Mouse (Mus musculus): ENCODE data around the gene Olfml1. TPM values are rescaled to one million over a fixed set of nuclear protein-coding genes. Genes with fewer than 3 reads are reported as not detected.

The Olfml1 gene
- polyA plus RNA-seq, 1 experiment from 2014 or later, result 3.1 TPM

DNA sequence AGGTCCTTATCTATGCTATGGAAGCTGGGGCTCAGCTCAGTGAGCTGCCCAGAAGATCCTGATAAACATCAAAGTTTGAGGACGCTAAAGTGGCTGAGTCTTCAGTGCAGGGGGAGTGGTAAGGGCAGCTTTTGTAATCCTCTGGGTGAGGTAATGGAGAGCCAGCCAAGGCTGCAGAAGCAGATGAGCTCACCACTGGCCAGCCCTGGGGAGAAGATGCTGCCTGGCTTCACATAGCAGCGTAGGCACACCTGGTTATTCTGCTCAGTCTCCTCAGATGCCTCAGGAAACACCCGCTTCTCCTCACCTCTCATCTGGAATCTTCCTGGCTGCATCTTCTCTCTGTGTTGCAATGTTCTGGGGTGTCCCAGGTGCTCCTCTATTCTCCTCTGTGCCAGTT is 57.2 kb downstream of the Olfml1 start:
- WGBS, result 70% methylated on average over 3 of the region's 3 CpGs
- Histone ChIP-seq H3K4me3 (replicated peaks) (no peak overlapping the region), H3K9me3 (replicated peaks) (no peaks in the 10 kb centered on the region), H3K27me3 (replicated peaks) (no peaks in the 10 kb centered on the region), H3K27ac (replicated peaks) (no peak overlapping the region), H3K4me2 (no peak overlapping the region), H3K36me3 (no peaks in the 10 kb centered on the region), H3K9ac (replicated peaks) (no peak overlapping the region), H3K4me1 (no peaks in the 10 kb centered on the region)
- no peak for ATAC-seq (ENCODE audit: low FRiP score)

DNA sequence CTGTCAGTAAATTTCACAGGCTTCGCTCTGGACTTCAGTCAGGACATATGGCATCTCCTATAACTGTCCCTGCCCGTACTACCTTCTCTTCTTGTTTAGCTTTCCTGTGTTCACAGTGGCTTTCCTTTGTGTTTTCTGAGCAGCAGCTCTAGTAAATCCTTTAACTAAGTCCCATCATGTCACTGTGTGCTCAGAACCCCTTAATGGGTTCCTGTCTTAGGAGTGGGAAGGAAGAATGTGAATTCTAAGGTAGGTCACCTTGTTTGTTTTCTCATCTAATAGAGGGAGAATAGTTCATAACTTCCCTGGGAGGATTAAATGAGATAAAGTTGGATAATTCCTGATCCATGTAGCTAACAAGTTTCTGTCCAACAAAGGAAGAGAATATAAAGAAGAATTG is 57.8 kb downstream of the Olfml1 start, which contains the start of gene 5330417H12Rik:
Gene 5330417H12Rik (minus strand): TSS at position 101 of the 400 bp plus-strand sequence.
- 81% methylated on average over 2 of the region's 2 CpGs for WGBS
- no peak for ATAC-seq (ENCODE audit: low FRiP score)
- Histone ChIP-seq H3K27me3 (replicated peaks) (no peaks in the 10 kb centered on the region), H3K4me1 (no peaks in the 10 kb centered on the region), H3K4me2 (no peak within 1 kb of the TSS), H3K27ac (replicated peaks) (no peak within 1 kb of the TSS), H3K36me3 (no peaks in the 10 kb centered on the region), H3K9ac (replicated peaks) (no peak within 1 kb of the TSS), H3K4me3 (replicated peaks) (no peak within 1 kb of the TSS), H3K9me3 (replicated peaks) (no peaks in the 10 kb centered on the region)

DNA sequence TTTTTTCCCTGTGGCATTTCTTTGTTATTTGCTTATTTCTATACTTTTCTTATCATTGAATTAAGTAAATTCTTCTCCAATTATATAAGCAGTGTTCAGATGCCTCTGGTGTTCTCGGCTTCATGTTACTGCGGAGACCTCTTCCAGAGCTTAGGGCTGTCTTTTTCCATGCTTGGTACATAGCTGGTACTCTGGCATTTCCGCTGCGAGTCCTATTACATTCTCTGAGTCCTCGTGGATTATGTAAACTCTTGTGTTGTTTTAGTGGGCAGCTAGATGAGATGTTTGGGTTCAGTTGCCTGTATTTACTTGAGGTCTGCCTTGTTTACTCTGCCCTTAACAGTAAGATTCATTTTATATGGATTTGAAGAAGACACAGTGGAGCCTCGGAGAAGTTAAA is 58.5 kb downstream of the Olfml1 start:
- Histone ChIP-seq H3K36me3 (no peaks in the 10 kb centered on the region), H3K27ac (replicated peaks) (no peak overlapping the region), H3K27me3 (replicated peaks) (no peaks in the 10 kb centered on the region), H3K4me2 (no peak overlapping the region), H3K4me3 (replicated peaks) (no peak overlapping the region), H3K4me1 (no peaks in the 10 kb centered on the region), H3K9me3 (replicated peaks) (no peaks in the 10 kb centered on the region), H3K9ac (replicated peaks) (no peak overlapping the region)
- 88% methylated on average over 6 of the region's 6 CpGs for WGBS
- ATAC-seq (ENCODE audit: low FRiP score), result no peak

DNA sequence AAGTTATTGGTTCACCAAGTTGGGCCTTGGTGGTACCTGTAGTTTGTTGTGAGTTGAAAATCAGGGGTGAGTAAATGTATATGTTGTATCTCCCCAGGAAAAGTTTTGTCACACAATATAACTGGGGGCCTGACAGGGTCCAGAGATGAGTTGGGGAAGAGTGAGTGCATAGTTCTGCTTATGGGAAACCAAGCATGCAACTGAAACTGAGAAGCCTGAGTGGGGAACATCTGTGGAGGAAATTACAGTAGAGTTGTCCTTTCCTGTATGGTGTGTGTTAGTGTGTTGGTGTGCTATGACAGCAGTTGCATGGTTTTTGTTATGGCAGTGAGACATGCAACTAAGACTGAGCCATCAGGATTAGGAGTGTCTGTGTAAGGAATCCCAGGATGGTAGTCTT is 61.1 kb downstream of the Olfml1 start:
- Histone ChIP-seq H3K27me3 (replicated peaks) (no peaks in the 10 kb centered on the region), H3K4me3 (replicated peaks) (no peak overlapping the region), H3K27ac (replicated peaks) (no peak overlapping the region), H3K9me3 (replicated peaks) (no peaks in the 10 kb centered on the region), H3K9ac (replicated peaks) (no peak overlapping the region), H3K4me1 (no peaks in the 10 kb centered on the region), H3K4me2 (no peak overlapping the region), H3K36me3 (no peaks in the 10 kb centered on the region)
- no peak for ATAC-seq (ENCODE audit: low FRiP score)

DNA sequence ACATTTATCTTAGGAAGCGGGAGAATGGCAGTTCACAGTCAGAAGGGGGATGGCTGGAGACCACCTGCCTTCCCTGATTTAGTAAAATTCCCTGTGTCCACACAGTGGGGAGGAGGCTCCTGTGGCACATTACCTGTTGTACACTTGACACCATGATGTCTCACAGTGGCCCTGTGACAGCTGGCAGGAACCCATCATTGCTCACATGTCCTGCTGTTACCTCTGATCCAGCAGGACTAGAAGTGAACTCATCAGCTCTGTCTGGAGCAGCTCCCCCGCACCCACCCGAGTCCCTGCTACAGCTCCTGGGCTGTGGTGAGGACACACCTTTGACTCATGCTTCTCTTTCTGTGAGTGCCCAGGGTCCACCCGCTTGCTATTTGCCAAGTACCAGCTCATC is 66.0 kb downstream of the Olfml1 start:
- WGBS, result 97% methylated on average over 4 of the region's 4 CpGs
- Histone ChIP-seq H3K4me2 (no peak overlapping the region), H3K4me1 (no peaks in the 10 kb centered on the region), H3K9ac (replicated peaks) (no peak overlapping the region), H3K36me3 (no peaks in the 10 kb centered on the region), H3K9me3 (replicated peaks) (no peaks in the 10 kb centered on the region), H3K4me3 (replicated peaks) (no peak overlapping the region), H3K27ac (replicated peaks) (no peak overlapping the region), H3K27me3 (replicated peaks) (no peaks in the 10 kb centered on the region)
- ATAC-seq (ENCODE audit: low FRiP score), result no peak

DNA sequence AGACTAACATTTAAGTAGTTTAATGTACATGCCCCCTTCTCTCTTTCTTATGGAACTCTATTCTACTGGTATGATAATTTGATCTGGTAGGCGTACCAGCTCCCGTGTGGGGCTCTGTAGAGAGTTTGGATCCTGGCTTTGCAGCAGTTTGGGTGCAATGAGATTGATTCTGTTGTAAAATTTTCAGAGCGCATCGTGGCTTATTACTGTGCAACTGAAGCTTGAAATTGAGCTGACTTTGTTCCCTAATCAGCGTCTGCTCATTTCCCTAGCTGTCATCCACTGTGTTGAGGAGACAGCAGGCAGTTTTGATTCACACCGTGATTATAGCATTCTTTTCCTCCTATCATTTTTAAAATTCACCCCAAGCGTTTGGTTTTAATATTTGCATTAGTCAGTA is 70.2 kb downstream of the Olfml1 start:
- no peaks in the 10 kb centered on the region for H3K27me3 ChIP-seq (replicated peaks)
- no peak overlapping the region for H3K9ac ChIP-seq (replicated peaks)
- no peak overlapping the region for H3K4me3 ChIP-seq (replicated peaks)
- no peaks in the 10 kb centered on the region for H3K4me1 ChIP-seq
- H3K36me3 ChIP-seq, result no peaks in the 10 kb centered on the region
- 68% methylated on average over 7 of the region's 7 CpGs for WGBS
- peak; percentile 67; the same call in 1 of the 2 replicates for ATAC-seq (ENCODE audit: low FRiP score)
- peak overlapping the region; percentile 69 for H3K27ac ChIP-seq (replicated peaks)
- no peaks in the 10 kb centered on the region for H3K9me3 ChIP-seq (replicated peaks)
- H3K4me2 ChIP-seq, result no peak overlapping the region

DNA sequence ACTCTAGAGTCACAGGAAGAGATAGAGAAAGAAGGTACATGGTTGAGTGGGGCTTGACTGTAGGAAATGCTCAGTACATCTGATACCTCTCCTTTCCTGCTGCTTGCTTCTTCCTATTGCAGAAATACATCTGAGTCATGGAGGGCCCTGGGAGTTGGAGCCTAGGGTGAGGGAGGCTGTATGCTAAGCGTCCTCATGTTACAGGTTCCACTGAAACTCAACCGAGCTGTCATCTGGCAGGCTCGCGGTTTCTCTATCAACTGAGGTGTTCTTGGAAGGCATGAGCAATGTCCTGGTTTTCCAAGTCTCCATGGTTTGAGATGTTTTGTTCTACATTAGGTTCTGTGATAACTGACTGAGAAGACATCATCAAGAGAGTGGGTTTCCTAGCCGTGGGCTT is 70.8 kb downstream of the Olfml1 start:
- Histone ChIP-seq H3K36me3 (no peaks in the 10 kb centered on the region), H3K27me3 (replicated peaks) (no peaks in the 10 kb centered on the region), H3K4me1 (no peaks in the 10 kb centered on the region), H3K4me3 (replicated peaks) (no peak overlapping the region), H3K27ac (replicated peaks) (peak overlapping the region; percentile 69), H3K4me2 (no peak overlapping the region), H3K9me3 (replicated peaks) (no peaks in the 10 kb centered on the region), H3K9ac (replicated peaks) (no peak overlapping the region)
- ATAC-seq (ENCODE audit: low FRiP score), result no peak
- 83% methylated on average over 5 of the region's 5 CpGs for WGBS

Other genes starting within 250 kb of the Olfml1 start
- gene Syt9, start 196.7 kb upstream of the Olfml1 start, polyA plus RNA-seq (2015; fragmentation: Nextera tagmentation; extraction: Ambion mirVana), result 10.9 and 11.8 TPM in 2 replicates
- 2.5 and 3.6 TPM in 2 replicates for gene Ppfibp2, start 27.8 kb downstream of the Olfml1 start, polyA plus RNA-seq (2015; fragmentation: Nextera tagmentation; extraction: Ambion mirVana)
- not detected in 2 replicates for gene 5330417H12Rik, start 57.7 kb downstream of the Olfml1 start, polyA plus RNA-seq (2015; fragmentation: Nextera tagmentation; extraction: Ambion mirVana)
- gene Cyb5r2, start 190.6 kb downstream of the Olfml1 start, polyA plus RNA-seq (2015; fragmentation: Nextera tagmentation; extraction: Ambion mirVana), result 0.09 and 0.26 TPM in 2 replicates
- not detected in 2 replicates for gene Ovch2, start 233.8 kb downstream of the Olfml1 start, polyA plus RNA-seq (2015; fragmentation: Nextera tagmentation; extraction: Ambion mirVana)
- not detected in 2 replicates for gene Olfr467, start 244.8 kb downstream of the Olfml1 start, polyA plus RNA-seq (2015; fragmentation: Nextera tagmentation; extraction: Ambion mirVana)